Mouse (Mus musculus) midbrain, embryonic 11.5 days (tissue): Measurements from ENCODE around the gene Olfr524. TPM values are rescaled to one million over a fixed set of nuclear protein-coding genes. Genes with fewer than 3 reads are reported as not detected.

Experiments
- ATAC-seq: fragments of 200-750 bp; cut with Nextera tagmentation; 2 replicates; pipeline ENCODE4 v1.8.0; 2017; ENCODE audit warnings: moderate TSS enrichment, moderate library complexity; ENCODE audit not compliant: low FRiP score
- DNase-seq: peaks from one replicate; pipeline ENCODE4 v3.0.0; 2015; ENCODE audit warnings: low spot score; ENCODE audit errors: missing footprints
- H3K27ac ChIP-seq: fragments of 300-500 bp; sonication (generic); 2 replicates; pipeline ENCODE4 v1.5.1; 2014; ENCODE audit warnings: low read depth, low read length
- H3K27me3 ChIP-seq: fragments of 300-500 bp; sonication (generic); 2 replicates; pipeline ENCODE4 v1.6.1; 2014; ENCODE audit warnings: mild to moderate bottlenecking, low read length, moderate library complexity, mixed read lengths; ENCODE audit not compliant: control insufficient read depth, insufficient read depth
- H3K36me3 ChIP-seq: fragments of 300-500 bp; sonication (generic); 2 replicates; pipeline ENCODE4 v1.6.1; 2014; ENCODE audit warnings: mild to moderate bottlenecking, low read length, moderate library complexity, mixed read lengths; ENCODE audit not compliant: control insufficient read depth, insufficient read depth
- H3K4me1 ChIP-seq: fragments of 300-500 bp; sonication (generic); 2 replicates; pipeline ENCODE4 v1.6.1; 2014; ENCODE audit warnings: low read length; ENCODE audit not compliant: control insufficient read depth, insufficient read depth
- H3K4me2 ChIP-seq: fragments of 300-500 bp; sonication (generic); 2 replicates; pipeline ENCODE4 v1.6.1; 2014; ENCODE audit warnings: mild to moderate bottlenecking, moderate library complexity
- H3K4me3 ChIP-seq: fragments of 300-500 bp; sonication (generic); 2 replicates; pipeline ENCODE4 v1.5.1; 2014; ENCODE audit warnings: low read depth, low read length
- H3K9ac ChIP-seq: fragments of 300-500 bp; sonication (generic); 2 replicates; pipeline ENCODE4 v1.6.1; 2014; ENCODE audit warnings: low read length
- H3K9me3 ChIP-seq: fragments of 300-500 bp; sonication (generic); 2 replicates; pipeline ENCODE4 v1.6.1; 2016; ENCODE audit warnings: low read length; ENCODE audit not compliant: control insufficient read depth
- WGBS: fragments of 180-500 bp; shearing (Covaris S2); extraction: QIAGEN DNeasy Blood & Tissue Kit; methylation state at CpG from one replicate; pipeline ENCODE4 v1.1.7; 2014; 5-methylcytosine and 5-hydroxymethylcytosine counted together
- polyA plus RNA-seq: library from polyadenylated mRNA; unstranded; fragments of >200 nt; fragmentation: Nextera tagmentation; extraction: Ambion mirVana; gene quantifications from 2 replicates; pipeline ENCODE4 v1.2.1, GENCODE M21; 2014

Olfr524 gene
- polyA plus RNA-seq, result not detected in 2 replicates

DNA sequence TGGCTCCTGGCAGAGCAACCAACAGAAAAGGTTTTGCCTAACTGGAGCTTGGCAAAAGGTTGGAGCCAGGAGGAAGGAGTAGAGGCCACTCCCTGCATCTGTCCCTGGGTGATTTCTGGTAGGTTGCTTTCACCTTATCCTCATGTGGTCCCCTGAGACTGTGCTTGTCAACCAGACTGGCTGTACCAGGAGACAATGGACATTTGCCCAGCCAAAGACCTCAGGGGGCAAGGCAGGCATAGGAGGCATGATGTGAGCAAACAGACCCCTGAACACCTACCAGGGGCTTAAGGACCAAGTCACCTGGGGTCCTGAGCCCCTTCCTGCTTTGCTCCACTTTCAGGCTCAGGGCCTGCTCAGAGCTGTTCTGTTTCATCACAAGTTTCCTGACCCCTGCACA is at the start of gene Olfr524:
Gene Olfr524, minus strand, starts transcription at position 101 of the 400 bp plus-strand sequence.
- Histone ChIP-seq H3K4me2 (no peak within 1 kb of the TSS), H3K27me3 (no peaks in the 10 kb centered on the region), H3K4me3 (no peak within 1 kb of the TSS), H3K9me3 (no peaks in the 10 kb centered on the region), H3K27ac (no peak within 1 kb of the TSS), H3K4me1 (no peaks in the 10 kb centered on the region), H3K9ac (no peak within 1 kb of the TSS), H3K36me3 (no peaks in the 10 kb centered on the region)
- DNase-seq (no peak), ATAC-seq (no peak)

DNA sequence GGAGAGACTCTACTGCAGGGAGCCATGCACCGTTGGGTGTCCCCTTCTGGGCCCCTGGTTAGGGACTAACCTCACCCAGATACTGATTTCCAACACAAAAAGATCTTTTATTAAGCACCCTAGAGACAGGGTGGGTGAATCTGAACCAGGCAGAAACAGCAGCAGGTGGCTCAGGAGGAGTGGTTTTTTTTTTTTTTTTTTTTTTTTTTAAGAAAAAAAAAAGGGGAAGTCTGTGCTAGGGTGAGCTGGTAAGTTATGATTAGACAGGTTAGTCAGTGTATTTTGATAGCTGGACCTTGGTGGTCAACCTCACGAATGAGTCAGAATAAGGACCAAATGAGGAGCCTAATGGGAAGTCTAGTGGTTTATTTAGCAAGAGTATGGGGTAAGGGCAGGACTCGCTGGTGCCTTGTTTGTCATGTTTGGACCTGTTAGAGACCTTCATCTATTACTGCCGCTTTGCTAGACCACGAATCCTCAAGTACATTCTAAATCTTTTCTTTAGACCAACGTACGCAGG is 48.1 kb upstream of the Olfr524 start:
- Histone ChIP-seq H3K9ac (no peak overlapping the region), H3K4me3 (no peak overlapping the region), H3K27me3 (no peaks in the 10 kb centered on the region), H3K36me3 (no peaks in the 10 kb centered on the region), H3K4me2 (no peak overlapping the region), H3K9me3 (no peaks in the 10 kb centered on the region), H3K27ac (no peak overlapping the region), H3K4me1 (no peaks in the 10 kb centered on the region)
- 86% methylated on average over 7 of the region's 7 CpGs for WGBS
- ATAC-seq (no peak), DNase-seq (no peak)

DNA sequence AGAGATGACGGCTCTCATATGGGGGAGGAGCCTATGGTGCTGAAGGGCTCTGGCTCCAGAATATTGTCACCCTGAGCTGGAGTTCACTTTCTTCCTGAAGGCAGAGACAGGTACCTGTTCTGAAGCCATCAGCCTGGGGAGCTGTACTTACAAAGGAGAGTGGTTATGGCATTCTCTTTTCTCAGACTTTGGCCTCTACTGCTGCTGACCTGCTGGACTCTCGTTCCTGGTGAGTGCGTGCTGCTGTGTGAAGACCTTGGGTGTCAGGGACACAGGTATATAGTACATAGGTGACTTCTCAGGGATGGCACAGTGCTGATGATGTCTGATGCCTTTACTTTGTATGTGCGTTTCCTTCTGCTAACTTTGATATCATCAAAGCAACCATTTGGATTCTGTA is 41.5 kb upstream of the Olfr524 start, which contains the start of gene 5830411N06Rik:
Gene 5830411N06Rik, plus strand, starts transcription at position 69 of the 400 bp plus-strand sequence.
- Histone ChIP-seq H3K27ac (no peak within 1 kb of the TSS), H3K4me3 (no peak within 1 kb of the TSS), H3K4me1 (no peaks in the 10 kb centered on the region), H3K27me3 (no peaks in the 10 kb centered on the region), H3K36me3 (no peaks in the 10 kb centered on the region), H3K9ac (no peak within 1 kb of the TSS), H3K9me3 (no peaks in the 10 kb centered on the region; the same call in 1 of the 2 replicates), H3K4me2 (no peak within 1 kb of the TSS)
- DNase-seq (no peak), ATAC-seq (no peak)
- WGBS, result 89% methylated on average over 4 of the region's 4 CpGs

DNA sequence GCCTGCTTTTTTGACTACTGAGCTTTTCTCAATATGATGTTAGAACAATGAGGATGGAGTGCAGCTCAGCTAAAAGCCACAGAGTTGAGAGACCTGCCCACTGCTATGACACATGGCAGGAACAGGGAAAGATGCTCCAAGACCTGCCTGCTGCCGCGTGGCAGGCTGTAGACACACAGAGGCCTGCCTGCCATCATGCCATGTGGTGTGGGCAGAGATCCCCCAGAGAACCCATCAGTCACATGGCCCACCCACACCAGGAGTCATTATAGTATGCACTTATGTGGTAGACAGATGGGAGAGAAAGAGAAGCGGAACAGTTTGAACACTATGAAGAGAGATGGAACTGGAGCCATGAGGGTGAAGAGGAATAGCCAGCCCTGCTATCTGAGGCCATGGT is 27.9 kb upstream of the Olfr524 start:
- WGBS, result 96% methylated on average over 3 of the region's 3 CpGs
- H3K27ac ChIP-seq, result no peak overlapping the region
- H3K9ac ChIP-seq, result no peak overlapping the region
- no peaks in the 10 kb centered on the region for H3K4me1 ChIP-seq
- H3K4me2 ChIP-seq, result no peak overlapping the region
- H3K9me3 ChIP-seq, result no peaks in the 10 kb centered on the region
- H3K27me3 ChIP-seq, result no peaks in the 10 kb centered on the region
- DNase-seq (no peak), ATAC-seq (no peak)
- H3K4me3 ChIP-seq, result no peak overlapping the region
- H3K36me3 ChIP-seq, result no peaks in the 10 kb centered on the region

DNA sequence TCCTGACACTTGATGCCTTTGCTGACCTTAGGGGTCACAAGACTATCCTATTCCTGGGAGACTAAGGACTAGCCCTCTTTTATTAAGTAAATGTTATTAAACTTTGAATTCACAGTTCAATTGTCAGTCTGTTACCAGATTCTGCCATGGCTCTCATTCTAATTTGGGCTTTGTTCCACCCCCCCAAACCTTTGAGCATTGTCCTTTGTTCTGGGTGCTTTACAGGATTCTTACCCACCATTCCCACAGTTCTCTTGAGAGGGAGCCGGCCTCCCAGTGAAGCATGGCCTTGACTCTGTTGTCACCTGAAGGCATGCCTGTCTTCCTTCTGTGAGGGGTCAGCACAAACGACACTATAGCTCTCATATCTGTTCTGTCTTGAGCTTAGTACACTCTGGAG is 25.3 kb upstream of the Olfr524 start:
- 59% methylated on average over 2 of the region's 2 CpGs for WGBS
- Histone ChIP-seq H3K4me3 (no peak overlapping the region), H3K9me3 (no peaks in the 10 kb centered on the region), H3K4me2 (no peak overlapping the region), H3K27me3 (no peaks in the 10 kb centered on the region), H3K27ac (no peak overlapping the region), H3K36me3 (no peaks in the 10 kb centered on the region), H3K9ac (no peak overlapping the region), H3K4me1 (no peaks in the 10 kb centered on the region)
- DNase-seq (no peak), ATAC-seq (no peak)

DNA sequence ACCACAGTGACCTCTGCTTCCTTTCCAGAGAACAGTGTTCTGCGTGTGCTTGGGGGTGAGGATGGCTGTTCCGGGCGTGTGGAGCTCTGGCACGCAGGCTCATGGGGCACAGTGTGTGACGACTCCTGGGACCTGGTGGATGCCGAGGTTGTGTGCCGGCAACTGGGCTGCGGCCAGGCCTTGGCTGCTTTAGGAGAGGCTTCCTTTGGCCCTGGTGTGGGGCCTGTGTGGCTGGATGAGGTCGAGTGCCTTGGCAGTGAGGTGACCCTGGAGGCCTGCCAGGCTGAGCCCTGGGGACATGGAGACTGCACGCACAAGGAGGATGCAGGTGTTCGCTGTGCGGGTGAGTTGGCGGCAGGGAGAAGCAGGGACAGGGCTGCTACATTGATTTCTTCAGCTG is 22.7 kb upstream of the Olfr524 start:
- no peak for ATAC-seq
- Histone ChIP-seq H3K4me3 (no peak overlapping the region), H3K27me3 (no peaks in the 10 kb centered on the region), H3K36me3 (no peaks in the 10 kb centered on the region), H3K27ac (no peak overlapping the region), H3K4me1 (no peaks in the 10 kb centered on the region), H3K4me2 (no peak overlapping the region), H3K9me3 (no peaks in the 10 kb centered on the region), H3K9ac (no peak overlapping the region)
- 85% methylated on average over 13 of the region's 13 CpGs for WGBS
- DNase-seq, result no peak

DNA sequence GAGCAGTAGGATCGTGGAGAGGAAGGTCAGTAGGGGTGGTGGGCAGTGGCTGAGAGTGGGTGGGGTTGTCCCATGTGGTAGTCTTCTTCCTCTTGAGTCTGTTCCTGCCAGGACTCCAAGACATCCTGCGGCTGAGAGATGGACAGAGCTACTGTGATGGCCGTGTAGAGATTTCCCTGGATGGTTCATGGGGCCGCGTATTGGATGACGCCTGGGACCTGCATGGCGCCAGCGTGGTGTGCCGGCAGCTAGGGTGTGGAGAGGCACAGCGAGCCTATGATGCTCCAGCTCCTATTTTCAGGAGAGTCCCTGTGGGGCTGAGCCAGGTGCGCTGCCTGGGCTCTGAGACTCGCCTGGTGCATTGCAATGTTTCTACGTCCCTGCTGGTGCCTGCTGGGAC is 18.4 kb upstream of the Olfr524 start:
- Histone ChIP-seq H3K36me3 (no peaks in the 10 kb centered on the region), H3K4me3 (no peak overlapping the region), H3K4me2 (no peak overlapping the region), H3K27ac (no peak overlapping the region), H3K4me1 (no peaks in the 10 kb centered on the region), H3K9me3 (no peaks in the 10 kb centered on the region), H3K9ac (no peak overlapping the region), H3K27me3 (no peaks in the 10 kb centered on the region)
- DNase-seq, result no peak
- 85% methylated on average over 13 of the region's 13 CpGs for WGBS
- no peak for ATAC-seq

DNA sequence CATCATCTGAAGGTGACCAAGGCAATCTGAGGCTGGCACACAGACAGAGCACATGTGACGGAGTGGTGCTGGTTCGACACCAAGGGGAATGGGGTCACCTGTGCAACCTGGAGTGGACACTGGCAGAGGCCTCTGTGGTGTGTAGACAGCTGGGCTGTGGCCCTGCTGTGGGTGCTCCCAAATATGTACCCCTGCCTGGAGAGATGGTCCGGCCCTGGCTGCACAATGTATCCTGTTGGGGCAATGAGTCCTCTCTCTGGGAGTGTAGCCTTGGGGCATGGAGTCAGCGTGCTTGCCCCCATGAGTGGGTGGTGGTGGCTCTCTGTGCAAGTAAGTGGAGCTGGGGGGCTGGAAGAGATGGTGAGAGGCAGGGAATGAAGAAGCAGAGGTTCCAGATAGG is 14.6 kb upstream of the Olfr524 start:
- ATAC-seq (no peak), DNase-seq (no peak)
- Histone ChIP-seq H3K27ac (no peak overlapping the region), H3K9me3 (no peaks in the 10 kb centered on the region), H3K4me1 (no peaks in the 10 kb centered on the region), H3K9ac (no peak overlapping the region), H3K27me3 (no peaks in the 10 kb centered on the region), H3K36me3 (no peaks in the 10 kb centered on the region), H3K4me3 (no peak overlapping the region), H3K4me2 (no peak overlapping the region)
- 85% methylated on average over 4 of the region's 4 CpGs for WGBS

DNA sequence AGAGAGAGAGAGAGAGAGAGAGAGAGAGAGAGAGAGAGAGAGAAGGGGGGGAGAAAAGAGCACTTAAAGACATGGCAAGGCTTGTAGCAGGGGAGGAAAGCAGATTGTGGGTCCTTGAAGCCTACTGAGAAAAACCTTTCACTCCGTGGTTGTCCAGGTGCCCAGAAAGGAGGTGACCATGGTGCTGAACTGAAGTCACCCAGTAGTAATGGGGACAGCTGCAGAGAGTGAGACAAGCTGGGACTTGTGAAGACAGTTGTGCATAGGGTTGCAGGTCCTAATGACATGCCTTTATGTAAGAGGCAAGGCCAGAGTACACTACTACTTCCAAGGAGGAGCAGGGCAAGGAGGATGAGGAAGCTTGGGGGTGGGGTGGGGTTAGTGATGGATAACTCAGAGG is 13.5 kb upstream of the Olfr524 start:
- no peak for ATAC-seq
- H3K4me3 ChIP-seq, result no peak overlapping the region
- no peaks in the 10 kb centered on the region for H3K36me3 ChIP-seq
- no peaks in the 10 kb centered on the region for H3K4me1 ChIP-seq
- no peak overlapping the region for H3K27ac ChIP-seq
- no peak for DNase-seq
- no peak overlapping the region for H3K4me2 ChIP-seq
- no peaks in the 10 kb centered on the region for H3K27me3 ChIP-seq
- H3K9me3 ChIP-seq, result no peaks in the 10 kb centered on the region
- no peak overlapping the region for H3K9ac ChIP-seq
- 5% methylated on average over 1 of the region's 1 CpGs for WGBS

DNA sequence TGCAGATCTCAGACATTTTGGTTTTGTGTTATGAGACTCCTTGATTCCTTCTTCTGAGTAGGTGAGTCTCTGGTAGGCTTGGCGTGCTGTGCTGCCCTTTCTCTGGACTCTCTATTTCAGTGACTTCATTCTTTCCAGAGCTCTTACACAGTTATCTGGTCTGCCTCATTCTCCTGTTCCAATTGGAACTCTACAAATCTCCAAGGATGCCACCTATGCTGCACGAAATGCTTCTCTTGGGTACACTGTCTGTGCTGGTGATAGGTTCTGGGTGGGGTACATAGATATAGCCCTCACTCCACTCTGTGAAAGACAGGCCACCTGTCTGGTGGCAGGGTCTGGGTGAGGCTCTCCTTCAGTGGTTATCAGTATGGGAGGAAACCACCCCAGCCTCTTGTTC is 12.2 kb upstream of the Olfr524 start, which contains the start of gene Cd163l1:
Gene Cd163l1, plus strand, starts transcription at position 301 of the 400 bp plus-strand sequence.
- Histone ChIP-seq H3K4me2 (no peak within 1 kb of the TSS), H3K27me3 (no peaks in the 10 kb centered on the region), H3K4me1 (no peaks in the 10 kb centered on the region), H3K9ac (no peak within 1 kb of the TSS), H3K36me3 (no peaks in the 10 kb centered on the region), H3K4me3 (no peak within 1 kb of the TSS), H3K27ac (no peak within 1 kb of the TSS), H3K9me3 (no peaks in the 10 kb centered on the region)
- 92% methylated on average over 2 of the region's 2 CpGs for WGBS
- ATAC-seq (no peak), DNase-seq (no peak)
